Mouse (Mus musculus) kidney, embryonic 14.5 days (tissue): ENCODE results near the gene Btg1. TPM values are rescaled to one million over a fixed set of nuclear protein-coding genes. Genes with fewer than 3 reads are reported as not detected.

Experiments
- ATAC-seq: fragments of 200-750 bp; cut with Nextera tagmentation; 2 replicates; pipeline ENCODE4 v1.8.0; 2017; ENCODE audit warnings: moderate number of reproducible peaks, mild to moderate bottlenecking, moderate TSS enrichment, moderate library complexity; ENCODE audit not compliant: low FRiP score, low TSS enrichment
- H3K27ac ChIP-seq: fragments of 300-500 bp; sonication (generic); 2 replicates; pipeline ENCODE4 v1.5.1; 2014; ENCODE audit warnings: low read depth, mild to moderate bottlenecking, low read length, moderate library complexity, mixed read lengths
- H3K27me3 ChIP-seq: fragments of 300-500 bp; sonication (generic); 2 replicates; pipeline ENCODE4 v1.6.1; 2014; ENCODE audit warnings: mild to moderate bottlenecking, low read length; ENCODE audit not compliant: control insufficient read depth, insufficient read depth
- H3K36me3 ChIP-seq: fragments of 300-500 bp; sonication (generic); 2 replicates; pipeline ENCODE4 v1.6.1; 2014; ENCODE audit warnings: low read length, mixed read lengths; ENCODE audit not compliant: control insufficient read depth, insufficient read depth
- H3K4me1 ChIP-seq: fragments of 300-500 bp; sonication (generic); 2 replicates; pipeline ENCODE4 v1.6.1; 2014; ENCODE audit warnings: low read length, mixed read lengths; ENCODE audit not compliant: control insufficient read depth, insufficient read depth
- H3K4me2 ChIP-seq: fragments of 300-500 bp; sonication (generic); replicated peaks from 2 replicates; pipeline ENCODE4 v1.6.1; 2014; ENCODE audit warnings: low read depth, mild to moderate bottlenecking, low read length
- H3K4me3 ChIP-seq: fragments of 300-500 bp; sonication (generic); 2 replicates; pipeline ENCODE4 v1.5.1; 2014; ENCODE audit warnings: mild to moderate bottlenecking, low read length
- H3K9ac ChIP-seq: fragments of 300-500 bp; sonication (generic); 2 replicates; pipeline ENCODE4 v1.6.1; 2014; ENCODE audit warnings: low read depth, mild to moderate bottlenecking, low read length, moderate library complexity
- H3K9me3 ChIP-seq: fragments of 300-500 bp; sonication (generic); 2 replicates; pipeline ENCODE4 v1.6.1; 2016; ENCODE audit warnings: low read length; ENCODE audit not compliant: control insufficient read depth
- WGBS: fragments of 180-500 bp; shearing (Covaris S2); extraction: QIAGEN DNeasy Blood & Tissue Kit; methylation state at CpG from one replicate; pipeline ENCODE4 v1.1.7; 2014; 5-methylcytosine and 5-hydroxymethylcytosine counted together
- polyA plus RNA-seq: library from polyadenylated mRNA; unstranded; fragments of >200 nt; fragmentation: Nextera tagmentation; extraction: Ambion mirVana; gene quantifications from 2 replicates; pipeline ENCODE4 v1.2.1, GENCODE M21; 2014

Btg1 gene
- polyA plus RNA-seq, 1 experiment from 2014 or later = 55.9 TPM

DNA sequence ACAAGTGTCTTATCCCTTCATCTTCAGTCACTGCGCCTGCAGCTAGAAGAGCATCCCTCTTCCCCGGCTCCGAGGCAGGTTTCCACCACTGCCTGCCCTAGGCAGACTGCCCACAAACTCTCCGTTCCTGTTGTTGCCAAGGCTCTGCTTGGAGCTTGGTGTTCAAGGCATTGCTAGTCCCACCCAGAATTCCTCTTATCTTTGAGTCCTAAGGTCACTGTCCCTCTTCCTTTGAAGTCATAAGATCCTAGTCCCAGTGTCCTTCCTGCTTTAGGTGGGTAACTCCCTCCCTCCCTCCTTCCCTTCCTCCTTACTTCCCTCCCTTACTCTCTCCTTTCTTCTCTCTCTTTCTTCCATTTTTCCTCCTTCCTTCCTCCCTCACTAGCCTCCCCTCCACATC is 46.2 kb downstream of the Btg1 start:
- Histone ChIP-seq H3K4me1 (no peaks in the 10 kb centered on the region), H3K9ac (no peak overlapping the region), H3K9me3 (no peaks in the 10 kb centered on the region), H3K27me3 (no peaks in the 10 kb centered on the region), H3K4me3 (no peak overlapping the region), H3K4me2 (no peak overlapping the region), H3K36me3 (no peaks in the 10 kb centered on the region), H3K27ac (no peak overlapping the region)
- ATAC-seq = no peak
- 93% methylated on average over 4 of the region's 4 CpGs for WGBS

DNA sequence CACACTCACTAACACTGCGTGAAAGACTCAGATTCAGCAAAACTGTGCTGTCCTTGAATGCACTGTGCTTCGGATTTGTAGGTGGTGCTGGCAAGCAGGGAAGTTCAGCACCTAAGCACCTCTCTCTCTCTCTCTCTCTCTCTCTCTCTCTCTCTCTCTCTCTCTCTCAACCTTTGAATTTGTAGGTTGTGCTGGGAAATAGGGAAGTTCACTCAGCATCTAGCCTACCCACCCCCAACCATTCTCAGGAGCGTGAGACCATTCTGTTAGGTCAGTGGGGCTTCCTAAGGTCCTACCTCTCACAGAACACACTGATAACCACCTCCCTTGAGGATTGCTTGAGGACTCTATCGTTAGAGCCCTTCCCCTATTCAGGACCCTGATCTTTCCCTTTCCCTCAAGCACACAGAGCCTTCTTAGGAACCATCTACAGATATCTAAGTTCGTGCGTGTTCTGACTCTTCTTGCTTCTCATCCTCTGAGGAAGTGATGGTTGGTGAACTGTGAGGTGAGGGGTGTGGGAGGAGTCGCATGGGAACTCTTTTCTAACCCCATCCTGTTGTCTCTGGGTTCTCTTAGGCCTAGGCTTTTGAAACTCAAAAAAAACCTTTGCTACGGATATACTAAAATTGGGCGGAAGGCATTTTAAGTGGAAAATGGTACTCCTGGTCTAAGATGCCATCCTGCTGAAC is 47.1 kb downstream of the Btg1 start:
- Histone ChIP-seq H3K9ac (no peak overlapping the region), H3K4me1 (no peaks in the 10 kb centered on the region), H3K36me3 (no peaks in the 10 kb centered on the region), H3K9me3 (no peaks in the 10 kb centered on the region), H3K27me3 (no peaks in the 10 kb centered on the region), H3K27ac (no peak overlapping the region), H3K4me2 (no peak overlapping the region), H3K4me3 (no peak overlapping the region)
- no peak for ATAC-seq
- 93% methylated on average over 9 of the region's 9 CpGs for WGBS
